Mouse (Mus musculus) olfactory bulb, adult 2 months (tissue): ENCODE measurements at regions not wholly inside any gene's neighbourhood (a gene's known extent, or its start where the extent isn't known, plus 50 kb on each side); places are given as distances from the start of the nearest gene placed in this dataset.

ENCODE experiments used
- H3K27ac ChIP-seq: fragments of 200-500 bp; 2 replicates; pipeline ENCODE4 v1.5.1; 2012; ENCODE audit warnings: low read depth, low read length; ENCODE audit not compliant: insufficient read depth
- H3K4me1 ChIP-seq: fragments of 200-500 bp; 2 replicates; pipeline ENCODE4 v1.6.1; 2012; ENCODE audit warnings: low read length; ENCODE audit not compliant: control insufficient read depth, insufficient read depth
- H3K4me3 ChIP-seq: fragments of 200-500 bp; 2 replicates; pipeline ENCODE4 v1.5.1; 2012; ENCODE audit warnings: mild to moderate bottlenecking, low read depth, low read length, moderate library complexity; ENCODE audit not compliant: insufficient read depth
- CTCF ChIP-seq: fragments of 200-500 bp; IDR thresholded peaks from 2 replicates; pipeline ENCODE4 v1.5.1; 2012; ENCODE audit warnings: low read depth, mild to moderate bottlenecking, low read length, moderate library complexity; ENCODE audit not compliant: insufficient read depth
- POLR2A ChIP-seq: fragments of 200-500 bp; IDR thresholded peaks from 2 replicates; pipeline ENCODE4 v1.6.1; 2012; ENCODE audit warnings: mild to moderate bottlenecking, low read depth, low read length, moderate library complexity; ENCODE audit not compliant: insufficient read depth
- WGBS: fragments of 180-500 bp; shearing (Covaris S2); methylation state at CpG from one replicate; pipeline ENCODE4 v1.1.7; 2018; 5-methylcytosine and 5-hydroxymethylcytosine counted together

DNA sequence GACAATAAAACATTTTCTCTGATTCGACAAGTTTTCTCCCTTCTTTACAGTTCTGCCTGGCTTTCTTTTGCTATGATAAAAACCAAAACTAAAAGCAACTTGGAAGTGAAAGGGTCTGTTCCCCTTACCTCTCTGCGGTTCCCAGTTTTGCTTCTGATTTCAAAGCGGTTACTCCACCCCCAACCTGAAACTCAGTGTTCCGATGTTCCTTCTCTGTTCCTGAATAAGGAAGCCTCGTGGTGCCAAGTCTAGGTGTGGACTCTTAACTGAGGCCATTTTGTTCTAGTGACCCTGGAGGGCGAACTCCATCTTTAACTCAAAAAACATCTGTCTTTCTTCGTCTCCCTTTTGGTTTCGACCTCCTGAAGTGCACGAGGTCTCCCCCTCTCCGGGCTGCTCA, 54.4 kb upstream of the Sh3bp4 start:
- no peak for TF ChIP-seq CTCF
- no peak for TF ChIP-seq POLR2A
- WGBS: 76% methylated on average over 10 of the region's 10 CpGs
- Histone ChIP-seq H3K4me1 (peaks cover 5% of the 10 kb centered on the region; the same call in 1 of the 2 replicates), H3K4me3 (no peak overlapping the region), H3K27ac (no peak overlapping the region)

DNA sequence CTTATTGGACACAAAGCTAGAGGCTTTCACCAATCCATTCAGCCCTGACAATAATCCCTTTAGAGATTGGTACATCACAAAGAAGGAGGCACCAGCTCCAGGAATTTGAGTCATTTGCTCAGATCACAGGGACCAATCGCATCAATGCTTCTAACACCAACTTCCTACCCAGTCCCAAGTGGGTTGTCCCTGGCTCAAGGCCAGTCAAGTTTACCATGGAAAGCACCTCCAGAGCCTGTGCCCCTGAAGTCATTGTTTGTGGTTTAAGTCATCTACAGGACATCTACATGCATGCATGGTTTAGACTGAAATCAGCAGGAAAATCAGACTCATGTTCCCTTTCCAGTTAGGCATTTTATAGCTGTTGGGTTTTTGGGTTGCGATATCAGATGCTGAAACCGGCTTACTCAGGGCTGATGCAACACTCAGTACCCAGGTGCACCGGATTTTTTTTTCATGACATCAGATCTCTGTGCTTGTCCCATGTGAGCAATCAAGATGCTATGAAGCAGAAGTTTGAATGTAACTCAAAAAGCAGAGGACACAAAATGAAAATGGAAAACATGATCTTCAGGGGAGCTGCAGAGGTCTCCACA, 50.3 kb upstream of the Sh3bp4 start:
- TF ChIP-seq POLR2A (no peak), CTCF (no peak)
- peaks cover 13% of the 10 kb centered on the region for H3K4me1 ChIP-seq
- H3K27ac ChIP-seq: no peak overlapping the region
- WGBS: 93% methylated on average over 4 of the region's 4 CpGs
- no peak overlapping the region for H3K4me3 ChIP-seq
